Mouse (Mus musculus): ENCODE data around the gene Tmem119. TPM values are rescaled to one million over a fixed set of nuclear protein-coding genes. Genes with fewer than 3 reads are reported as not detected.

Tmem119 gene
- polyA plus RNA-seq, 1 experiment from 2014 or later = 7.8 TPM

GRCm38 (mm10) chr5:113808177-113808576 is 7.9 kb upstream of the Tmem119 start:
- H3K4me1 ChIP-seq (ENCODE audit: control insufficient read depth in 2 of 2, insufficient read depth in 2 of 2, low read length in 2 of 2) = peaks cover 2 to 5% of the 10 kb centered on the region in 2 experiments
- H3K4me3 ChIP-seq (ENCODE audit: control insufficient read depth in 1 of 2, insufficient read depth in 1 of 2, low read depth in 1 of 2, low read length in 2 of 2) = no peak overlapping the region
- no peaks in the 10 kb centered on the region for H3K36me3 ChIP-seq (ENCODE audit: control insufficient read depth, insufficient read depth, low read length)
- no peak overlapping the region for H3K4me2 ChIP-seq (ENCODE audit: low read length)
- no peak overlapping the region; the same call in 1 of the 2 replicates for H3K9ac ChIP-seq (ENCODE audit: low read length)
- no peak overlapping the region for H3K27ac ChIP-seq (replicated peaks in 1 of 2; ENCODE audit: control insufficient read depth in 1 of 2, insufficient read depth in 1 of 2, low read depth in 2 of 2, low read length in 2 of 2)
- H3K27me3 ChIP-seq (ENCODE audit: control insufficient read depth, insufficient read depth, low read length) = no peaks in the 10 kb centered on the region
- H3K9me3 ChIP-seq (ENCODE audit: control insufficient read depth, low read length) = 0 out of 2 replicates have a peak, but pooled peaks cover 3% of the 10 kb centered on the region
- ATAC-seq (ENCODE audit: insufficient number of reproducible peaks, insufficient read depth, low FRiP score, low read depth) = peak; percentile 15; the same call in 1 of the 2 replicates
- WGBS = 10% methylated on average over 2 of the region's 2 CpGs

- H3K4me1 ChIP-seq (ENCODE audit: control insufficient read depth in 2 of 2, insufficient read depth in 2 of 2, low read length in 2 of 2) = peaks cover 2 to 5% of the 10 kb centered on the region in 2 experiments
- no peak overlapping the region for H3K27ac ChIP-seq (replicated peaks in 1 of 2; ENCODE audit: control insufficient read depth in 1 of 2, insufficient read depth in 1 of 2, low read depth in 2 of 2, low read length in 2 of 2)
- H3K9me3 ChIP-seq (ENCODE audit: control insufficient read depth, low read length) = 0 out of 2 replicates have a peak, but pooled peaks cover 3% of the 10 kb centered on the region
- H3K27me3 ChIP-seq (ENCODE audit: control insufficient read depth, insufficient read depth, low read length) = no peaks in the 10 kb centered on the region
- H3K36me3 ChIP-seq (ENCODE audit: control insufficient read depth, insufficient read depth, low read length) = no peaks in the 10 kb centered on the region
- 0 out of 2 replicates have a peak, but pooled peaks have one; percentile 7 for ATAC-seq (ENCODE audit: insufficient number of reproducible peaks, insufficient read depth, low FRiP score, low read depth)
- H3K9ac ChIP-seq (ENCODE audit: low read length) = no peak overlapping the region; the same call in 1 of the 2 replicates
- no peak overlapping the region for H3K4me2 ChIP-seq (ENCODE audit: low read length)
- H3K4me3 ChIP-seq (ENCODE audit: control insufficient read depth in 1 of 2, insufficient read depth in 1 of 2, low read depth in 1 of 2, low read length in 2 of 2) = no peak overlapping the region
- WGBS = 30% methylated on average over 9 of the region's 9 CpGs
These were observed 7.4 kb upstream of the Tmem119 start for GRCm38 (mm10) chr5:113807712-113808111.

DNA sequence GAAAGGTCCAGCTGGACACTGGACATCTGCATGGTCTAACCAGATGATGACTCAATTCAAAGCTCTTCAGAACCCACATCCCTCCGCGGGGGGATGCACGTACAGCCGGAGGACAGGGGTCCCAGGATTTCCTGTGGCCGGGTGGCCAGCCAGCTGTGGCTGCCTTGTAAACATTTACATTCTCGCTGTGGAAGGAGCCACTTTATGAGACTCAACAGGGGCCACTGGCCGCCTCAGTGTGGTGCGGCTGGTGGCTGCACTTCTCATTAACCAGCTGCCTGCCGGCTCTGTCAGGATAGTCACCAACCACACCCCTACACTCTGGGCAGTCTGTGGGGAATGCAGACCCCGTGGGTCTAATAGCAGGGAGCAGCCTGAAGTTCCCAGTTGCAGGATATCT is 6.1 kb upstream of the Tmem119 start:
- ATAC-seq (ENCODE audit: insufficient number of reproducible peaks, insufficient read depth, low FRiP score, low read depth) = no peak
- 27% methylated on average over 10 of the region's 10 CpGs for WGBS
- Histone ChIP-seq H3K4me1 (ENCODE audit: control insufficient read depth in 2 of 2, insufficient read depth in 2 of 2, low read length in 2 of 2) (peaks cover 2 to 5% of the 10 kb centered on the region in 2 experiments), H3K9me3 (ENCODE audit: control insufficient read depth, low read length) (0 out of 2 replicates have a peak, but pooled peaks cover 3% of the 10 kb centered on the region), H3K9ac (ENCODE audit: low read length) (no peak overlapping the region), H3K27ac (replicated peaks in 1 of 2; ENCODE audit: control insufficient read depth in 1 of 2, insufficient read depth in 1 of 2, low read depth in 2 of 2, low read length in 2 of 2) (no peak overlapping the region), H3K4me3 (ENCODE audit: control insufficient read depth in 1 of 2, insufficient read depth in 1 of 2, low read depth in 1 of 2, low read length in 2 of 2) (no peak overlapping the region), H3K36me3 (ENCODE audit: control insufficient read depth, insufficient read depth, low read length) (no peaks in the 10 kb centered on the region), H3K4me2 (ENCODE audit: low read length) (no peak overlapping the region), H3K27me3 (ENCODE audit: control insufficient read depth, insufficient read depth, low read length) (no peaks in the 10 kb centered on the region)

- H3K27me3 ChIP-seq (ENCODE audit: control insufficient read depth, insufficient read depth, low read length) = no peaks in the 10 kb centered on the region
- H3K9me3 ChIP-seq (ENCODE audit: control insufficient read depth, low read length) = no peaks in the 10 kb centered on the region
- no peak overlapping the region for H3K27ac ChIP-seq (replicated peaks in 1 of 2; ENCODE audit: control insufficient read depth in 1 of 2, insufficient read depth in 1 of 2, low read depth in 2 of 2, low read length in 2 of 2)
- H3K4me3 ChIP-seq (ENCODE audit: control insufficient read depth in 1 of 2, insufficient read depth in 1 of 2, low read depth in 1 of 2, low read length in 2 of 2) = no peak overlapping the region
- no peak overlapping the region for H3K9ac ChIP-seq (ENCODE audit: low read length)
- no peak for ATAC-seq (ENCODE audit: insufficient number of reproducible peaks, insufficient read depth, low FRiP score, low read depth)
- peaks cover 5% of the 10 kb centered on the region in 2 experiments for H3K4me1 ChIP-seq (ENCODE audit: control insufficient read depth in 2 of 2, insufficient read depth in 2 of 2, low read length in 2 of 2)
- no peaks in the 10 kb centered on the region for H3K36me3 ChIP-seq (ENCODE audit: control insufficient read depth, insufficient read depth, low read length)
- 85% methylated on average over 9 of the region's 9 CpGs for WGBS
- no peak overlapping the region for H3K4me2 ChIP-seq (ENCODE audit: low read length)
These were observed 5.0 kb upstream of the Tmem119 start for GRCm38 (mm10) chr5:113805301-113805700.

- Histone ChIP-seq H3K4me3 (ENCODE audit: control insufficient read depth in 1 of 2, insufficient read depth in 1 of 2, low read depth in 1 of 2, low read length in 2 of 2) (no peak overlapping the region), H3K27ac (replicated peaks in 1 of 2; ENCODE audit: control insufficient read depth in 1 of 2, insufficient read depth in 1 of 2, low read depth in 2 of 2, low read length in 2 of 2) (no peak overlapping the region), H3K27me3 (ENCODE audit: control insufficient read depth, insufficient read depth, low read length) (no peaks in the 10 kb centered on the region), H3K9ac (ENCODE audit: low read length) (no peak overlapping the region), H3K4me1 (ENCODE audit: control insufficient read depth in 2 of 2, insufficient read depth in 2 of 2, low read length in 2 of 2) (peaks cover 5% of the 10 kb centered on the region in 2 experiments), H3K4me2 (ENCODE audit: low read length) (no peak overlapping the region), H3K36me3 (ENCODE audit: control insufficient read depth, insufficient read depth, low read length) (no peaks in the 10 kb centered on the region), H3K9me3 (ENCODE audit: control insufficient read depth, low read length) (no peaks in the 10 kb centered on the region)
- no peak for ATAC-seq (ENCODE audit: insufficient number of reproducible peaks, insufficient read depth, low FRiP score, low read depth)
- 62% methylated on average over 7 of the region's 7 CpGs for WGBS
These were observed 4.2 kb upstream of the Tmem119 start for GRCm38 (mm10) chr5:113804395-113804966.

DNA sequence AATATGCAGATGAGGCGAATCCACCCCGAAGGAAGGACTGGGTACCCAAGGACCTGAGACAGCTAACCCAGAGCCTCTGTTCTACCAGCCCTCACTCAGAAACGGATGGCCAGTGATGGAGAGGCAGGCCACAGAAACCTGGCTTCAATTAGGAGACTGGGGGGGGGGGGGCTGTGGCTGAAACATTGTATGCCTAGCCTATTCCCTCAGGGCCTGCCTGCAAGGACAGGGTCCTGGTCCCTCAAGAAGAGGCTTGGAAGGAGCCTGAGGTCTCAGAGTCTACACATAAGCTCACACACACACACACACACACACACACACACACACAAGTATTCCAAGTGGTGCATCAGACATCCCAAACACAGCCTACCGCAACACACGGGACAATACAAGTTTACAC is 625 bp downstream of the Tmem119 start:
- Histone ChIP-seq H3K4me1 (ENCODE audit: control insufficient read depth in 2 of 2, insufficient read depth in 2 of 2, low read length in 2 of 2) (peaks cover 0 to 10% of the 10 kb centered on the region in 2 experiments; a peak in 3 of 4 replicates), H3K9ac (ENCODE audit: low read length) (peak overlapping the region; percentile 6; the same call in 1 of the 2 replicates), H3K27me3 (ENCODE audit: control insufficient read depth, insufficient read depth, low read length) (no peaks in the 10 kb centered on the region; the same call in 1 of the 2 replicates), H3K9me3 (ENCODE audit: control insufficient read depth, low read length) (no peaks in the 10 kb centered on the region), H3K36me3 (ENCODE audit: control insufficient read depth, insufficient read depth, low read length) (no peaks in the 10 kb centered on the region), H3K27ac (replicated peaks in 1 of 2; ENCODE audit: control insufficient read depth in 1 of 2, insufficient read depth in 1 of 2, low read depth in 2 of 2, low read length in 2 of 2) (peak overlapping the region in 1 of 2 experiments; percentile 54; a peak in 1 of 4 replicates), H3K4me2 (ENCODE audit: low read length) (peak overlapping the region; percentile 46), H3K4me3 (ENCODE audit: control insufficient read depth in 1 of 2, insufficient read depth in 1 of 2, low read depth in 1 of 2, low read length in 2 of 2) (peak overlapping the region; percentile 7 to 43; a peak in 3 of 4 replicates)
- no peak for ATAC-seq (ENCODE audit: insufficient number of reproducible peaks, insufficient read depth, low FRiP score, low read depth)
- 47% methylated on average over 5 of the region's 5 CpGs for WGBS

DNA sequence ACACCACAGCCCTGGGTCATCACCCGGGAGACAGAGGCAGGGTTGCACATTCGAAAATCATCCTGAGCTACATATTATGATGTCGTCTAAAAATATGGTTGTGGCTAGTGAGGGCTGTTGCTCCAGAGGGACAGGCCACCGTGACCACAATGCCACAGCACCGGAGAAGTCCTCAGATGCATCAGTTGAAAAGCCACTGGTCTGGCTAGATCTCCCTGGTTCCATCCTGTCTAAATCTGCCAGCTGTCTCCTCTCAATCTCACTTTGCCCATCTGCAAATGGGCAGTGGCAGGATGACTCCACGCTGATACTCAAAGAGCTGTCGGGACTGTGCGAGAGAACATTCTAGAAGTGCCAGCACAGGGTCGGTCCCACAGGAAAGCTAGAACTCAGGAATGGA is 1.8 kb downstream of the Tmem119 start:
- Histone ChIP-seq H3K27me3 (ENCODE audit: control insufficient read depth, insufficient read depth, low read length) (no peaks in the 10 kb centered on the region; the same call in 1 of the 2 replicates), H3K4me3 (ENCODE audit: control insufficient read depth in 1 of 2, insufficient read depth in 1 of 2, low read depth in 1 of 2, low read length in 2 of 2) (no peak overlapping the region), H3K9ac (ENCODE audit: low read length) (no peak overlapping the region), H3K27ac (replicated peaks in 1 of 2; ENCODE audit: control insufficient read depth in 1 of 2, insufficient read depth in 1 of 2, low read depth in 2 of 2, low read length in 2 of 2) (no peak overlapping the region), H3K36me3 (ENCODE audit: control insufficient read depth, insufficient read depth, low read length) (no peaks in the 10 kb centered on the region), H3K4me2 (ENCODE audit: low read length) (no peak overlapping the region), H3K9me3 (ENCODE audit: control insufficient read depth, low read length) (no peaks in the 10 kb centered on the region), H3K4me1 (ENCODE audit: control insufficient read depth in 2 of 2, insufficient read depth in 2 of 2, low read length in 2 of 2) (peaks cover 0 to 10% of the 10 kb centered on the region in 2 experiments; a peak in 3 of 4 replicates)
- 69% methylated on average over 9 of the region's 9 CpGs for WGBS
- no peak for ATAC-seq (ENCODE audit: insufficient number of reproducible peaks, insufficient read depth, low FRiP score, low read depth)
